Mouse (Mus musculus): ENCODE data around the gene Guca2a.

DNA sequence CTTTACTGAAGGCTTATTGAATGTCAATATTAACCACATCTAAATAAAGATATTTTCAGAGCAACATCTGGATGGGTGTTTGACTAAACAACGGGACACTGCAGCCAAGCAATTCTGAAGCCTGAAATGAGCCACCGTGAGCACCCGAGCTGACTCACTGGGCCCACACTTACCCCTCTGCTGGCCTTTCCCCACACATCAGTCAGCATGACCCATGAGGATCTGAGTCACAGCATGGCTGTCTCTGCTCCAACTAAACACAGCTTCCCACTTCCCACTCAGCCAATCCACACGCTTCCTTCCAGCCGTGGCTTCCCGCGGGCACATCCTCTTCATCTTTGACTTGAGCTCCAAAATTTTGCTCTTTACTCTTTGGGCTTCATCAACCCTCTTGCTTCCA lies 25.5 kb downstream of the Guca2a start:
- TF ChIP-seq CTCF (conservative IDR thresholded peaks at IDR 0.05 in 1 of 2, IDR thresholded peaks at IDR 0.05 in 1 of 2; ENCODE audit: low read depth in 2 of 2, low read length in 2 of 2), result no peak
- no peak for TF ChIP-seq ZMIZ1 (IDR thresholded peaks at IDR 0.05; ENCODE audit: low read depth, low read length)
- TF ChIP-seq CHD1 (IDR thresholded peaks at IDR 0.05; ENCODE audit: low read depth, low read length), result no peak
- TF ChIP-seq ELF1 (IDR thresholded peaks at IDR 0.05; ENCODE audit: low read depth, low read length), result no peak
- no peak for TF ChIP-seq ZC3H11A (IDR thresholded peaks at IDR 0.05; ENCODE audit: low read depth, low read length)
- TF ChIP-seq MAFK (IDR thresholded peaks at IDR 0.05; ENCODE audit: insufficient replicate concordance, low read length), result no peak
- no peak for TF ChIP-seq POLR2A (IDR thresholded peaks at IDR 0.05; ENCODE audit: low read depth, low read length)
- TF ChIP-seq MAX (IDR thresholded peaks at IDR 0.05; ENCODE audit: low read length), result no peak

All from CH12.LX (cell line).